Mouse (Mus musculus) neural tube, embryonic 14.5 days (tissue): Measurements from ENCODE around the gene Mettl17. TPM values are rescaled to one million over a fixed set of nuclear protein-coding genes. Genes with fewer than 3 reads are reported as not detected.
A peak's percentile ranks its signal among the peaks of the same experiment; 100 is the strongest.

Experiments used
- ATAC-seq: fragments of 200-750 bp; cut with Nextera tagmentation; 2 replicates; pipeline ENCODE4 v1.8.0; 2017; ENCODE audit warnings: low read depth, mild to moderate bottlenecking, moderate TSS enrichment, moderate library complexity
- H3K27ac ChIP-seq: fragments of 300-500 bp; sonication (generic); 2 replicates; pipeline ENCODE4 v1.5.1; 2014; ENCODE audit warnings: low read depth, mild to moderate bottlenecking, control low read depth, low read length, moderate library complexity, mixed read lengths
- H3K27me3 ChIP-seq: fragments of 300-500 bp; sonication (generic); 2 replicates; pipeline ENCODE4 v1.6.1; 2014; ENCODE audit warnings: low read length; ENCODE audit not compliant: control insufficient read depth, insufficient read depth
- H3K36me3 ChIP-seq: fragments of 300-500 bp; sonication (generic); 2 replicates; pipeline ENCODE4 v1.6.1; 2014; ENCODE audit warnings: low read length, mixed read lengths; ENCODE audit not compliant: control insufficient read depth, insufficient read depth
- H3K4me1 ChIP-seq: fragments of 300-500 bp; sonication (generic); 2 replicates; pipeline ENCODE4 v1.6.1; 2014; ENCODE audit warnings: low read length; ENCODE audit not compliant: control insufficient read depth, insufficient read depth
- H3K4me2 ChIP-seq: fragments of 300-500 bp; sonication (generic); 2 replicates; pipeline ENCODE4 v1.6.1; 2014; ENCODE audit warnings: mild to moderate bottlenecking, low read depth, low read length, control low read depth
- H3K4me3 ChIP-seq: fragments of 300-500 bp; sonication (generic); 2 replicates; pipeline ENCODE4 v1.5.1; 2014; ENCODE audit warnings: low read depth, low read length, control low read depth, mixed read lengths
- H3K9ac ChIP-seq: fragments of 300-500 bp; sonication (generic); replicated peaks from 2 replicates; pipeline ENCODE4 v1.6.1; 2014; ENCODE audit warnings: low read depth, mild to moderate bottlenecking, control low read depth, low read length, mixed read lengths
- H3K9me3 ChIP-seq: fragments of 300-500 bp; sonication (generic); 2 replicates; pipeline ENCODE4 v1.6.1; 2016; ENCODE audit warnings: low read length; ENCODE audit not compliant: control insufficient read depth
- WGBS: fragments of 180-500 bp; shearing (Covaris S2); extraction: QIAGEN DNeasy Blood & Tissue Kit; methylation state at CpG from one replicate; pipeline ENCODE4 v1.1.7; 2014; 5-methylcytosine and 5-hydroxymethylcytosine counted together
- polyA plus RNA-seq: library from polyadenylated mRNA; unstranded; fragments of >200 nt; fragmentation: Nextera tagmentation; extraction: Ambion mirVana; gene quantifications from 2 replicates; pipeline ENCODE4 v1.2.1, GENCODE M21; 2014

Gene Mettl17
- polyA plus RNA-seq, 1 experiment from 2014 or later, result 99.4 TPM

GRCm38 (mm10) chr14:51906102-51906501 is 21.5 kb downstream of the Mettl17 start:
- H3K27me3 ChIP-seq, result no peaks in the 10 kb centered on the region
- WGBS, result 94% methylated on average over 11 of the region's 11 CpGs

DNA sequence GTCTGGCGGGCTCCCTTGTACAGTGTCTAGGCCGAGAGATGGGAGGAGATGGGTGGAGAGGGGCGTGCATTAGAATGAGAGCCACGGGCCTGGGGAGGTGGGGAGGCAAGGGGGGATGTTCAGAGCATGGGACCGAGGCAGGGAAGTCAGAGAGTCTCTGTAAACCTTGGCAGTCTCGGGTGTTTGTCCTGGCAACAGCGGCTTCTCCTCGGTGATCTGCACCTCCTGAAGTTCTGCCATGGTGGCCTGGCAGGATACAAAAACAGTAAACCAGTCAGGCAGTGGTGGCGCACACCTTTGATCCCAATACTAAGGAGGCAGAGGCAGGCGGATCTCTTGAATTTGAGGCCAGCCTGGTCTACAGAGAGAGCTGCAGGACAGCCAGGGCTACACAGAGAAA is 26.7 kb downstream of the Mettl17 start:
- Histone ChIP-seq H3K27me3 (no peaks in the 10 kb centered on the region), H3K4me1 (no peaks in the 10 kb centered on the region), H3K4me3 (no peak overlapping the region), H3K4me2 (0 out of 2 replicates have a peak overlapping the region, but pooled peaks have one; percentile 98), H3K27ac (no peak overlapping the region), H3K36me3 (no peaks in the 10 kb centered on the region), H3K9ac (no peak overlapping the region), H3K9me3 (no peaks in the 10 kb centered on the region)
- WGBS, result 81% methylated on average over 10 of the region's 10 CpGs
- no peak for ATAC-seq

More at GRCm38 (mm10) chr14:51906102-51906501, 21.5 kb downstream of the Mettl17 start:
- no peak overlapping the region for H3K27ac ChIP-seq
- no peaks in the 10 kb centered on the region for H3K9me3 ChIP-seq
- H3K4me2 ChIP-seq, result no peak overlapping the region
- no peaks in the 10 kb centered on the region for H3K4me1 ChIP-seq
- H3K36me3 ChIP-seq, result no peaks in the 10 kb centered on the region
- H3K9ac ChIP-seq, result no peak overlapping the region
- no peak for ATAC-seq
- no peak overlapping the region for H3K4me3 ChIP-seq

DNA sequence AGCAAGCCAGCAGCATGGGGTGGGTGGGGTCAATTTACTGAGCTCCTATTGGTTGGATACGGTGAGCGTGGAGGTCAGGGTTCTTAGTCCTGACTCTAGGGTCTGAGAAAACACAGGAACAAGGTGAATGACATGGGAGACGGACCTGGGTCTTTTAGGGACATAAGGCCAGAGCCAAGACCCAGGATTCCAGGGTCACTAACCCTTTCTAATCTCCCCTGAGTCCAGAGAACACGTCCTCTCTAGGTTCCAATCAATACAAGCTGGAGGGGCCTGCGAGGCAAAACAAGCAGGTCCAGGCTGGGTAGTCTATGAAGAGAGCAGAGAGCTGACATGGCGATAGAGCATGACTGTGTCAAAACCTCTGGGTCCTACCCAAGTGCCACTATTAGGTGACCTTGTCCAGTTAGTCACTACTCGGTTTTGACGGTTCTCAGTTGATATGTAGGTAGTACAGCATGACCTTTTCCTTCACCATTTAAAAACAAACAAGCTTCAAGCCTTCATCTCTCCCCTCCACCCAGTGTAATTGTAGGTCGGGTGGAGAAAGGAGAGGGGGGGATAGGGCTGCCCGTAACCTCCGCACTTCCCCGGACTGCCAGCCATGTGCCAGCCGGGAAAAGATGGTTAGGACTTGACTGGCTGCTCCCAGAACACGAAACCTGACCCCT is 27.9 kb downstream of the Mettl17 start:
- H3K9me3 ChIP-seq, result no peaks in the 10 kb centered on the region
- peak overlapping the region; percentile 98 for H3K4me2 ChIP-seq
- 10% methylated on average over 14 of the region's 14 CpGs for WGBS
- peak overlapping the region; percentile 77; the same call in 1 of the 2 replicates for H3K27ac ChIP-seq
- no peaks in the 10 kb centered on the region for H3K4me1 ChIP-seq
- H3K4me3 ChIP-seq, result peak overlapping the region; percentile 67
- no peaks in the 10 kb centered on the region for H3K36me3 ChIP-seq
- no peaks in the 10 kb centered on the region for H3K27me3 ChIP-seq
- ATAC-seq, result peak; percentile 35
- peak overlapping the region; percentile 68 for H3K9ac ChIP-seq

DNA sequence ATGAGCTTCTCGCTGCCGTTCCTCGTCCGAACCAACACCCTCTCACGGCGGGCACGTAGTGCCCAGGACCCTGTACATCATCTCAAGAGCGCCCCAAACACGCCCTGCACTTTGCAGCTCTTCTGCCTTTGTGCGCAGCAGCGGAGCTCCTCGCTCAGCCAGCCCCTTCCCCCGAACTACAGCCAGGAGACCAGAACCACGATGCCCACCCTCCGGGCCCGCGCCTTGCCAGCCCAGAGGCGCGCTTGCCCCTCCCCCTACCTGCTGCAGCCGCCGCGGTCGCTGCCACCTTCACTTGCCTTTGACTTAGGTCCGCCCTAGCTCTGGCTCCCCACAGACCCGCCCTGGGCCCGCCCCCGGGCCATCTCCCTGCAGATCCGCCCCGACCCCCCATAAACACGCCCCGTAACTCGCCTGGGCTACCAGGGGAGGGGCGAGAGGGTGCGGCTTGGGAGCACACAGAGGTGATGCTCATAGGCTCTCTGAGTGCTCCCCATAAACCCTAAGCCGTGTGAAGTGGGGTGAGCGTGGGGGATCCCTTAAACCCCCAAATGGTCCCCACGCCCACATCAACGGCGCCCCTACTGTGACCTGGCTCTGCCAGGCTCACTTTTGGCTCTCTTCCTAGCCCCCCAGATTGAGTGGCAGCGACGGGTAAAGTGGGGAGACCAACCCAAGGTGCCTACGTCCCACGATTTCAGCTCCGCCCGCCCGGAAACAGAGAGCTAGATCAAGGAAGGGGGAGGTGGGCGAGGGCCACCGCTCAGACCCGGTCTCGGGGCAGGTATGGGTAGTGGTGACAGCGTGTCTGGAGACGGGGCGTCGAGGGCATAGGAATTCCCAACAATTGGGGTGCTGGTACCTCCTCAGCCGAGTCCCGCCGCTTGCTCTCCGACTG is 28.7 kb downstream of the Mettl17 start:
- ATAC-seq, result peak; percentile 80
- Histone ChIP-seq H3K4me2 (peak overlapping the region; percentile 98), H3K9me3 (no peaks in the 10 kb centered on the region), H3K27me3 (no peaks in the 10 kb centered on the region), H3K4me1 (no peaks in the 10 kb centered on the region), H3K9ac (peak overlapping the region; percentile 68), H3K27ac (peak overlapping the region; percentile 77), H3K4me3 (peak overlapping the region; percentile 67), H3K36me3 (no peaks in the 10 kb centered on the region)
- under 1% methylated on average over 57 of the region's 58 CpGs for WGBS

DNA sequence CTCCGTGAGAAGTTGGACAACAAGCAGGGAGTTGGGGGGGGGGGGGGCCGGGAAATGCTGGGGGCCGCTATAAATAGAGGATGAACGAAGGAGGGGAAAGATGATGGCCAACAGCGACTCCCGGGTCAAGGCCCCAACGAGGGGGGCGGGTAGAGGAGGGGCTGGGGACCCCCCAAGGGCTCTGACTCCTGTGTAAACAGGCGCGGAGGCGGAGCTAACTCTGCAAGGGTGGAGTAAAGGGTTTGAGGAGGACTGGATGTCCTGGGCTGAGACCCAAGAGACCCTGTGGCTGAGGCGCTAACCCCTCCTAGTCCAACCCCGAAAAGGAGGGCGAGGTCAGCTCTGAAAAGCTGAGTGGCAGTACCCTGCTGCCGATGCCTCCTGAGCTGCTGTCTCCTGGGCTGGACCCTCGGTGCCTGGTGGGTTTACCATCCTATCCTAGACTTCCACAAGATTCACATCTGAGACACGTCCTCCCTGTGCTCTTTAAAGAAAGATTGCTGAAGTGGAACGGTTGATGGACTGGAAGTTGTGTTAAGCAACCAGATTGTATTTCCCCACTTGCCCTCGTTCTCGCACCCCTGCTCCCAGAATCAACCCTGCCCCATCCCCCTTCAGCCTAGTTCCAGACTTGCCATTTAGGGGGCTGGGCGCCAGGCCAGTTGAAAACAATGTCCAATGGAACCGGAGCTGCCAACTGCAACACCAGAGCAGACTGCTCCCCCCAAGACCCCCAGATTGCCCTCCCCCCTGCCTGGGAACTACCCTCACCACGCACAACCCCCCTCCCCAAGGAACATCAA is 29.5 kb downstream of the Mettl17 start, which contains the start of gene Ndrg2:
TSS of gene Ndrg2 (minus strand) at position 199 of the 803 bp plus-strand sequence.
- Histone ChIP-seq H3K27me3 (no peaks in the 10 kb centered on the region), H3K9me3 (no peaks in the 10 kb centered on the region), H3K27ac (peak within 1 kb of the TSS; percentile 77), H3K4me3 (peak within 1 kb of the TSS; percentile 67), H3K9ac (peak within 1 kb of the TSS; percentile 68), H3K4me1 (no peaks in the 10 kb centered on the region), H3K36me3 (no peaks in the 10 kb centered on the region), H3K4me2 (peak within 1 kb of the TSS; percentile 98)
- 3% methylated on average over 23 of the region's 23 CpGs for WGBS
- peak; percentile 68 for ATAC-seq

DNA sequence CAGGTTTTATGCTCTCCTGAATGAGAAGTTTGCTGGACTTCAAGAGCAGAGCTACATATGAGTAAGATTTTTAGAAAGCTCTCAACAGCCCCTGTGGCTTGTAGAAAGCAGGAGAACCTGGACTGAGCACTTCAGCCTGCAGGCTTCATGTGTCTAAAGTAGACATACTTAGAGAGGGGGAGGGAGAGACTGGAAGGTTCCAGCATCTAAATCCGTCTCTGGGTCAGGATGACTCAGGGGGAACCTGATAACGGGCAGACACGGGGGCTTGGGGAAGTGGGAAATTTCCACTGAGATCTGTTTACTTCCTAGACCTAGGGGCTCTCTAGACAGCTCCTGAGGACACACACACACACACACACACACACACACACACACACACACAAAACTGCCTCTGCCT is 30.4 kb downstream of the Mettl17 start:
- Histone ChIP-seq H3K9me3 (no peaks in the 10 kb centered on the region), H3K4me3 (no peak overlapping the region), H3K4me2 (no peak overlapping the region), H3K4me1 (no peaks in the 10 kb centered on the region), H3K27ac (peak overlapping the region; percentile 49), H3K36me3 (no peaks in the 10 kb centered on the region), H3K9ac (no peak overlapping the region), H3K27me3 (no peaks in the 10 kb centered on the region)
- 27% methylated on average over 3 of the region's 3 CpGs for WGBS
- ATAC-seq, result no peak

GRCm38 (mm10) chr14:51916539-51916938 is 31.9 kb downstream of the Mettl17 start:
- Histone ChIP-seq H3K9me3 (no peaks in the 10 kb centered on the region), H3K4me3 (no peak overlapping the region), H3K36me3 (no peaks in the 10 kb centered on the region), H3K9ac (no peak overlapping the region), H3K27me3 (no peaks in the 10 kb centered on the region), H3K4me2 (no peak overlapping the region), H3K4me1 (no peaks in the 10 kb centered on the region), H3K27ac (no peak overlapping the region)
- 83% methylated on average over 4 of the region's 4 CpGs for WGBS
- ATAC-seq, result no peak

DNA sequence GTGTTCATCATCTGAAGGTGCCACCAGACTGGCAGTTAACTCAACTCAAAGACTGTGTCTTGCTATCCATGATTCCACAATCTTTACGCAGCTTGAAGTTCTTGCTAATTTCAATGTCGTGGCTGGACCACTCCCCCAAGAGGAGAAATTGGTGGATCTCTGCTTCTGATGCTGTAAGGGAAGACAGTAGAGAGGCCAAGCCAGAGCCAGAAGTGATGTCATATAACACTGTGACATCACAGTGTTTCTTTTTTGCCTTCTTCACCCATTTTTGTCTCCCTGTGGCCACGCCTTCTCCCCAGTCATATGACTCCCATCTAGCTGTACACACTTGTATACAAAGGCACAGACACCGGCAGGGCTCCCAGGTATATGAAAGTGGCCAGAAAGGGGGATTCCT is 33.5 kb downstream of the Mettl17 start, which contains the start of gene Tppp2:
TSS of gene Tppp2 (plus strand) at position 301 of the 400 bp plus-strand sequence.
- Histone ChIP-seq H3K4me1 (no peaks in the 10 kb centered on the region), H3K9me3 (no peaks in the 10 kb centered on the region), H3K4me3 (no peak within 1 kb of the TSS), H3K36me3 (no peaks in the 10 kb centered on the region), H3K4me2 (no peak within 1 kb of the TSS), H3K9ac (no peak within 1 kb of the TSS), H3K27me3 (no peaks in the 10 kb centered on the region), H3K27ac (no peak within 1 kb of the TSS)
- 91% methylated on average over 4 of the region's 4 CpGs for WGBS
- ATAC-seq, result no peak
